Mouse (Mus musculus): ENCODE data around the gene Snx9. TPM values are rescaled to one million over a fixed set of nuclear protein-coding genes. Genes with fewer than 3 reads are reported as not detected.

Gene Snx9
- polyA plus RNA-seq, 1 experiment from 2014 or later, result 22.9 TPM

GRCm38 (mm10) chr17:5932161-5932560 is 91.0 kb downstream of the Snx9 start:
- Histone ChIP-seq H3K9ac (ENCODE audit: low read length) (no peak overlapping the region), H3K9me3 (ENCODE audit: control insufficient read depth, low read length) (no peaks in the 10 kb centered on the region), H3K27ac (ENCODE audit: low read depth, low read length) (no peak overlapping the region), H3K4me1 (ENCODE audit: control insufficient read depth, insufficient read depth, low read length) (peaks cover 8% of the 10 kb centered on the region), H3K4me2 (ENCODE audit: low read depth) (no peak overlapping the region), H3K27me3 (ENCODE audit: control insufficient read depth, insufficient read depth, low read length) (no peaks in the 10 kb centered on the region), H3K36me3 (ENCODE audit: control insufficient read depth, insufficient read depth, low read length) (no peaks in the 10 kb centered on the region), H3K4me3 (ENCODE audit: low read depth, low read length) (no peak overlapping the region)
- no peak for ATAC-seq (ENCODE audit: insufficient read depth, low FRiP score, low TSS enrichment)
- 87% methylated on average over 5 of the region's 5 CpGs for WGBS
- DNase-seq (ENCODE audit: low spot score), result no peak

GRCm38 (mm10) chr17:5934554-5935324 is 93.6 kb downstream of the Snx9 start:
- ATAC-seq (ENCODE audit: insufficient read depth, low FRiP score, low TSS enrichment), result peak; percentile 84
- Histone ChIP-seq H3K4me2 (ENCODE audit: low read depth) (peak overlapping the region; percentile 67), H3K4me1 (ENCODE audit: control insufficient read depth, insufficient read depth, low read length) (peaks cover 8% of the 10 kb centered on the region), H3K27me3 (ENCODE audit: control insufficient read depth, insufficient read depth, low read length) (no peaks in the 10 kb centered on the region), H3K9me3 (ENCODE audit: control insufficient read depth, low read length) (no peaks in the 10 kb centered on the region), H3K27ac (ENCODE audit: low read depth, low read length) (0 out of 2 replicates have a peak overlapping the region, but pooled peaks have one; percentile 46), H3K4me3 (ENCODE audit: low read depth, low read length) (peak overlapping the region; percentile 28), H3K9ac (ENCODE audit: low read length) (peak overlapping the region; percentile 53), H3K36me3 (ENCODE audit: control insufficient read depth, insufficient read depth, low read length) (no peaks in the 10 kb centered on the region)
- peak; percentile 89 for DNase-seq (ENCODE audit: low spot score)
- WGBS, result 1% methylated on average over 30 of the region's 30 CpGs

- Histone ChIP-seq H3K9ac (ENCODE audit: low read length) (no peak overlapping the region), H3K9me3 (ENCODE audit: control insufficient read depth, low read length) (no peaks in the 10 kb centered on the region), H3K4me2 (ENCODE audit: low read depth) (no peak overlapping the region), H3K27ac (ENCODE audit: low read depth, low read length) (no peak overlapping the region), H3K27me3 (ENCODE audit: control insufficient read depth, insufficient read depth, low read length) (0 out of 2 replicates have a peak, but pooled peaks cover 3% of the 10 kb centered on the region), H3K4me3 (ENCODE audit: low read depth, low read length) (no peak overlapping the region), H3K4me1 (ENCODE audit: control insufficient read depth, insufficient read depth, low read length) (peaks cover 8% of the 10 kb centered on the region), H3K36me3 (ENCODE audit: control insufficient read depth, insufficient read depth, low read length) (no peaks in the 10 kb centered on the region)
- no peak for DNase-seq (ENCODE audit: low spot score)
- 41% methylated on average over 3 of the region's 3 CpGs for whole genome bisulfite sequencing
- no peak for ATAC-seq (ENCODE audit: insufficient read depth, low FRiP score, low TSS enrichment)
Observed at GRCm38 (mm10) chr17:5935680-5936079, 94.6 kb downstream of the Snx9 start.

- WGBS, result 57% methylated on average over 14 of the region's 14 CpGs
Observed at GRCm38 (mm10) chr17:5936276-5936675, 95.1 kb downstream of the Snx9 start.

GRCm38 (mm10) chr17:5937441-5937840 is 96.3 kb downstream of the Snx9 start:
- no peak overlapping the region for H3K4me3 ChIP-seq (ENCODE audit: low read depth, low read length)
- WGBS, result 86% methylated on average over 2 of the region's 2 CpGs
- H3K4me1 ChIP-seq (ENCODE audit: control insufficient read depth, insufficient read depth, low read length), result peaks cover 8% of the 10 kb centered on the region
- no peak overlapping the region for H3K9ac ChIP-seq (ENCODE audit: low read length)
- no peaks in the 10 kb centered on the region for H3K36me3 ChIP-seq (ENCODE audit: control insufficient read depth, insufficient read depth, low read length)
- DNase-seq (ENCODE audit: low spot score) (no peak), ATAC-seq (ENCODE audit: insufficient read depth, low FRiP score, low TSS enrichment) (no peak)
- H3K27me3 ChIP-seq (ENCODE audit: control insufficient read depth, insufficient read depth, low read length), result peaks cover 8% of the 10 kb centered on the region
- no peaks in the 10 kb centered on the region for H3K9me3 ChIP-seq (ENCODE audit: control insufficient read depth, low read length)
- no peak overlapping the region for H3K27ac ChIP-seq (ENCODE audit: low read depth, low read length)
- no peak overlapping the region for H3K4me2 ChIP-seq (ENCODE audit: low read depth)

More at GRCm38 (mm10) chr17:5936276-5936675, 95.1 kb downstream of the Snx9 start:
- Histone ChIP-seq H3K36me3 (ENCODE audit: control insufficient read depth, insufficient read depth, low read length) (no peaks in the 10 kb centered on the region), H3K4me1 (ENCODE audit: control insufficient read depth, insufficient read depth, low read length) (peaks cover 8% of the 10 kb centered on the region), H3K27ac (ENCODE audit: low read depth, low read length) (no peak overlapping the region), H3K4me3 (ENCODE audit: low read depth, low read length) (no peak overlapping the region), H3K27me3 (ENCODE audit: control insufficient read depth, insufficient read depth, low read length) (0 out of 2 replicates have a peak, but pooled peaks cover 4% of the 10 kb centered on the region), H3K4me2 (ENCODE audit: low read depth) (no peak overlapping the region), H3K9me3 (ENCODE audit: control insufficient read depth, low read length) (no peaks in the 10 kb centered on the region), H3K9ac (ENCODE audit: low read length) (no peak overlapping the region)
- ATAC-seq (ENCODE audit: insufficient read depth, low FRiP score, low TSS enrichment), result no peak
- peak; percentile 38 for DNase-seq (ENCODE audit: low spot score)

GRCm38 (mm10) chr17:5939871-5940270 is 98.7 kb downstream of the Snx9 start:
- H3K27me3 ChIP-seq (ENCODE audit: control insufficient read depth, insufficient read depth, low read length), result peaks cover 8% of the 10 kb centered on the region
- no peak overlapping the region for H3K4me3 ChIP-seq (ENCODE audit: low read depth, low read length)
- no peak overlapping the region for H3K4me2 ChIP-seq (ENCODE audit: low read depth)
- DNase-seq (ENCODE audit: low spot score) (no peak), ATAC-seq (ENCODE audit: insufficient read depth, low FRiP score, low TSS enrichment) (no peak)
- H3K9me3 ChIP-seq (ENCODE audit: control insufficient read depth, low read length), result no peaks in the 10 kb centered on the region
- no peak overlapping the region for H3K9ac ChIP-seq (ENCODE audit: low read length)
- H3K4me1 ChIP-seq (ENCODE audit: control insufficient read depth, insufficient read depth, low read length), result peaks cover 4% of the 10 kb centered on the region
- WGBS, result 56% methylated on average over 12 of the region's 12 CpGs
- no peak overlapping the region for H3K27ac ChIP-seq (ENCODE audit: low read depth, low read length)
- H3K36me3 ChIP-seq (ENCODE audit: control insufficient read depth, insufficient read depth, low read length), result no peaks in the 10 kb centered on the region

- no peak overlapping the region for H3K27ac ChIP-seq (ENCODE audit: low read depth, low read length)
- WGBS, result 0% methylated on average over 25 of the region's 38 CpGs
- peak overlapping the region; percentile 46 for H3K4me3 ChIP-seq (ENCODE audit: low read depth, low read length)
- H3K4me1 ChIP-seq (ENCODE audit: control insufficient read depth, insufficient read depth, low read length), result no peaks in the 10 kb centered on the region
- peak; percentile 82 for DNase-seq (ENCODE audit: low spot score)
- peak overlapping the region; percentile 5; the same call in 1 of the 2 replicates for H3K9ac ChIP-seq (ENCODE audit: low read length)
- H3K4me2 ChIP-seq (ENCODE audit: low read depth), result peak overlapping the region; percentile 54
- no peaks in the 10 kb centered on the region for H3K9me3 ChIP-seq (ENCODE audit: control insufficient read depth, low read length)
- H3K36me3 ChIP-seq (ENCODE audit: control insufficient read depth, insufficient read depth, low read length), result no peaks in the 10 kb centered on the region
- peaks cover 8% of the 10 kb centered on the region for H3K27me3 ChIP-seq (ENCODE audit: control insufficient read depth, insufficient read depth, low read length)
- ATAC-seq (ENCODE audit: insufficient read depth, low FRiP score, low TSS enrichment), result peak; percentile 71
Observed at GRCm38 (mm10) chr17:5940792-5941191, 99.7 kb downstream of the Snx9 start.

- peak; percentile 73; the same call in 1 of the 2 replicates for ATAC-seq (ENCODE audit: insufficient read depth, low FRiP score, low TSS enrichment)
- H3K4me1 ChIP-seq (ENCODE audit: control insufficient read depth, insufficient read depth, low read length), result no peaks in the 10 kb centered on the region
- H3K27ac ChIP-seq (ENCODE audit: low read depth, low read length), result no peak within 1 kb of the TSS
- H3K4me2 ChIP-seq (ENCODE audit: low read depth), result peak within 1 kb of the TSS; percentile 73
- WGBS, result 3% methylated on average over 33 of the region's 52 CpGs
- DNase-seq (ENCODE audit: low spot score), result peak; percentile 66
- H3K9me3 ChIP-seq (ENCODE audit: control insufficient read depth, low read length), result no peaks in the 10 kb centered on the region
- peak within 1 kb of the TSS; percentile 46 for H3K4me3 ChIP-seq (ENCODE audit: low read depth, low read length)
- H3K27me3 ChIP-seq (ENCODE audit: control insufficient read depth, insufficient read depth, low read length), result peaks cover 8% of the 10 kb centered on the region
- no peaks in the 10 kb centered on the region for H3K36me3 ChIP-seq (ENCODE audit: control insufficient read depth, insufficient read depth, low read length)
- peak within 1 kb of the TSS; percentile 55 for H3K9ac ChIP-seq (ENCODE audit: low read length)
Observed at GRCm38 (mm10) chr17:5941230-5942043, 100.3 kb downstream of the Snx9 start, which contains the start of gene Synj2. Synj2 (plus strand) TSS chr17:5941280.
